Mouse (Mus musculus) testis, adult 2 months (tissue): Measurements from ENCODE around the gene Dennd2a. TPM values are rescaled to one million over a fixed set of nuclear protein-coding genes. Genes with fewer than 3 reads are reported as not detected.

Source experiments
- H3K27ac ChIP-seq: fragments of 200-500 bp; 2 replicates; pipeline ENCODE4 v1.5.1; 2012; ENCODE audit warnings: low read depth, low read length; ENCODE audit not compliant: control insufficient read depth, insufficient read depth
- H3K27me3 ChIP-seq: fragments of 200-500 bp; 2 replicates; pipeline ENCODE4 v1.6.1; 2012; ENCODE audit warnings: mild to moderate bottlenecking, low read length, moderate library complexity; ENCODE audit not compliant: control insufficient read depth, insufficient read depth
- H3K36me3 ChIP-seq: fragments of 200-500 bp; 2 replicates; pipeline ENCODE4 v1.6.1; 2012; ENCODE audit warnings: mild to moderate bottlenecking, low read length; ENCODE audit not compliant: control insufficient read depth, insufficient read depth
- H3K4me1 ChIP-seq: fragments of 200-500 bp; 2 replicates; pipeline ENCODE4 v1.6.1; 2012; ENCODE audit warnings: low read length; ENCODE audit not compliant: control insufficient read depth, insufficient read depth
- H3K4me3 ChIP-seq: fragments of 200-500 bp; 2 replicates; pipeline ENCODE4 v1.5.1; 2012; ENCODE audit warnings: low read depth, mild to moderate bottlenecking, low read length, moderate library complexity, mixed read lengths; ENCODE audit not compliant: control insufficient read depth
- CTCF ChIP-seq: fragments of 200-500 bp; IDR thresholded peaks from 2 replicates; pipeline ENCODE4 v1.5.1; 2012; ENCODE audit warnings: low read depth, mild to moderate bottlenecking, inconsistent platforms, low read length, moderate library complexity; ENCODE audit not compliant: control insufficient read depth, insufficient read depth, insufficient replicate concordance
- POLR2A ChIP-seq: fragments of 200-500 bp; IDR thresholded peaks from 2 replicates; pipeline ENCODE4 v1.6.1; 2012; ENCODE audit warnings: low read depth, mild to moderate bottlenecking, inconsistent platforms, low read length, moderate library complexity; ENCODE audit not compliant: control insufficient read depth
- polyA plus RNA-seq: library from polyadenylated mRNA; depleted of rRNA; stranded (reverse); fragments of >200 nt; gene quantifications from 2 replicates; pipeline ENCODE4 v1.2.3, GENCODE M21; 2012

Dennd2a gene
- polyA plus RNA-seq, 1 experiment: 9.5 TPM

DNA sequence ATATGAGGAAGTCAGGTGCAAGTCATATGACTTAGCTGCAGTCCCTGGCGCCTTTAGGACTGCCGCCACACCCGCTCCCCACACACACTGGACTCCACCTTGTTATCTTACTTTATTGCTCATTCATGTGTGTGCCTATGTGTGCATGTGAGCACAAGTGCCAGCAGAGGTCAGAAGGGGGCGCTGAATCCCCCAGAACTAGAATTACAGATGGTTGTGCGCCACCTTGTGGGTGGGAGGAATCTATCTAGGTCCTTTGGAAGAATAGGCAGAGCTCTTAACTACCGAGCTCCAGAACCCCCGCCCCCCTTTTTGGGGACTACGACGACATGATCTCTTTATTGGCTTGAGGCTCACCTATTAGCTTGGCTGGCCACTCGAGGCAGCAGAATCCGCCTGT lies 97.6 kb downstream of the Dennd2a start:
- no peak for TF ChIP-seq POLR2A
- TF ChIP-seq CTCF: no peak
- Histone ChIP-seq H3K4me3 (no peak overlapping the region), H3K4me1 (no peaks in the 10 kb centered on the region; the same call in 1 of the 2 replicates), H3K27me3 (no peaks in the 10 kb centered on the region), H3K27ac (no peak overlapping the region), H3K36me3 (no peaks in the 10 kb centered on the region)

DNA sequence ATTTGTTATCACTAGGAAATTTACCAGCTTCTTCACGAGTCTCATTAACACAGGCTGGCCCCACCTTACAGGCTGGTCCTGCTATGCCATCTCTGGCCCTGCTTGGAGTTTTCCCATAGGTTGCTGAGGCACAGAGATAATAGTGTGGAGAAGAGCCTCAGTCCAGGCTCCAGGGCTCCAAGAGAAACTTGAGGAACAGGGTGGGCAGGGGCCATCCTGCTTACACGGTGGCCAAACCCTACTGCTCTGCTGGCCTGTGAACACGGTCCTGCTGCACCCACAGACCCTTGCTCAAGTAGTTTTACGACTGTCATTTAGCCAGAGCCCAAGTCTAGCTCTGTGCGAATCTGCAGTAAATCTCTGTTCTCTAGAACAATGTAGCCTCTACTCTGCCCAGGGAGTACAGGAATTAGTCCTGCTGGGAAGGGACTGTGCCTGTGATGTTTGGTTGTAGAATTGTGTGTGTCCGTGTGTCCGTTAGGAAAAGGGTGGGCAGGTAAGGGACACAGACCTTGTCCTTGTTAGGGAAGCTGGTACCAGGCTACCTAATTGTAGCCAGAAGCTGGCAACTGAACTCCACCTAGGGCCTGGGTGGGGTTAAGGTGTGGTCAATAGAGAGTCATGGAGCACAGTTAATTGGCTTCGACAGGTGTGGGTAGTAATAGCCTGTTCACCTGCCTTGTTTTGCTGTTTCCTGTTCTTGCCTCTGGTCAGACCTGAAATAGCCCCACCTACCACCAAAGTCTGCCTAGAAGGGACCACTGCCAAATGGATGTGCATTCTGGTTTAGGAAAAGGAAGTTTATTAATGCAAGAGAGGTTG lies 102.1 kb downstream of the Dennd2a start:
- no peaks in the 10 kb centered on the region for H3K4me1 ChIP-seq
- H3K4me3 ChIP-seq: no peak overlapping the region
- H3K27me3 ChIP-seq: no peaks in the 10 kb centered on the region
- H3K27ac ChIP-seq: no peak overlapping the region
- H3K36me3 ChIP-seq: no peaks in the 10 kb centered on the region
- TF ChIP-seq POLR2A (no peak), CTCF (no peak)

DNA sequence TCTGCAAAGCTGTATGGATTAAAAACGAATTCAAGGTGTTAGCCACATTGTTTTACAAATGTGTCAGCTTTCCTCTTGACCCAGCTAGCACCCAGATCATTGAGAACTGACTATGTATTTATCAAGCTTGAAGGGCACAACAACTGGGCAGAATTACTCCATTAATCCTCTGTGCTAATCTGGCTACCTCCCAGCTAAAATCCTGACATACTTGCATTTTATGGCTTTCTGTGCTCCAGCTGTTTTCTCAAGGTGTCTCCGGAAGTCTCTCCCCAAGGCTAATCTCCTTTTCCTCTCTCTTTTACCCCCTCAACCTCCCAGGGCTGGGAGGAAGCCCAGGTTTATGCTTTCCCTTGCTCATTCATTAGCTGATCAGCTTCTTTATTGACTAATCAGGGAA lies 103.1 kb downstream of the Dennd2a start:
- H3K36me3 ChIP-seq: no peaks in the 10 kb centered on the region
- no peak overlapping the region for H3K27ac ChIP-seq
- TF ChIP-seq POLR2A (no peak), CTCF (no peak)
- no peak overlapping the region for H3K4me3 ChIP-seq
- H3K27me3 ChIP-seq: no peaks in the 10 kb centered on the region
- H3K4me1 ChIP-seq: no peaks in the 10 kb centered on the region

DNA sequence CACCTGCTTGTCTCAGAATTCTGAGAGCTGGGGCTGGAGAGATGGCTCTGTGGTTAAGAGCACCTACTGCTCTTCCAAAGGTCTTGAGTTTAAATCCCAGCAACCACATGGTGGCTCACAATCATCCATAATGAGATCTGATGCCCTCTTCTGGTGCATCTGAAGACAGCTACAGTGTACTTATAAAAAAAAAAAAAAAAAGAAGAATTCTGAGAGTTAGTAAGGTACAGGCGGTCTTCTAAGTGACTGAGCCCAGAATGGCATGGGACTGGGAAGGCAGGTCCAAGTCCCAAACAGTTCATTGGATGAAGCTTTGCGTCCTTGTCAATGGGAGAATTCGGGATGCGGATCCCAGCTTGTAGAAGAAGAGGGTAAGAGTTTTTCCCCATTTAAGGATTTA lies 104.1 kb downstream of the Dennd2a start:
- TF ChIP-seq POLR2A (no peak), CTCF (no peak)
- no peaks in the 10 kb centered on the region for H3K27me3 ChIP-seq
- H3K4me1 ChIP-seq: no peaks in the 10 kb centered on the region
- H3K27ac ChIP-seq: no peak overlapping the region
- H3K36me3 ChIP-seq: no peaks in the 10 kb centered on the region
- no peak overlapping the region for H3K4me3 ChIP-seq

DNA sequence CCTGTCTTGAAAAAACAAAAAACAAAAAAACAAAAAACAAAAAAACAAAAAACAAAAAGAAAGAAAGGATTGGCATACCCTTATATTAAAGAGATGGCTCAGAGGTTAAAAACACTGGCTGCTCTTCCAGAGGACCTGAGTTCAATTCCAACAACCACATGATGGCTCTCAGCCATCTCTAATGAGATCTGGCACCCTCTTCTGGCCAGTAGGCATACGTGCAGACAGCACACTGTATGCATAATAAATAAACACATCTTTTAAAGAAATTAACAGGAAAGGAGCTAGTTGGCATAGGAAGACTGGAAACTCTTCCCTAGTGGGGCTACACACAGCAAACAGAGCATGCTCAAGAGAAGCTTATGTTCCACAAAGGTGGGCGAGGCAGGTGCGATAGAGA lies 106.6 kb downstream of the Dennd2a start:
- Histone ChIP-seq H3K4me3 (no peak overlapping the region), H3K36me3 (no peaks in the 10 kb centered on the region), H3K27me3 (no peaks in the 10 kb centered on the region), H3K27ac (no peak overlapping the region), H3K4me1 (peaks cover 2% of the 10 kb centered on the region; the same call in 1 of the 2 replicates)
- TF ChIP-seq CTCF (no peak), POLR2A (no peak)

DNA sequence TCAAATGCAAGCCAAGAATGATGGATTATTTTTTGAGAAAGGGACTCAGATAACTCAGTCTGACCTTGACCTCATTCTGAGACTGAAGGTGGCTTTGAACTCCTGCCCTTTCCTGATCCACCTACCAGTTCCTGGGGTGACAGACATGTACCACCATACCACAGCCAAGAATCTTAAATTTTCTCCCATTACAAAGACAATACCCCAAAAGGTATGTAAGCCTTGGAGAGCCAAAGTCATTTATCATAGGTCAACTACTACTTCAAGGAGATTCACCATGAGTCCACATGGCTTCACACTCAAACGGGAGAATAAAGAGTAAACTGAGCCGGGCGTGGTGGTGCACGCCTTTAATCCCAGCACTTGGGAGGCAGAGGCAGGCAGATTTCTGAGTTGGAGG lies 107.1 kb downstream of the Dennd2a start:
- Histone ChIP-seq H3K36me3 (no peaks in the 10 kb centered on the region), H3K4me3 (no peak overlapping the region), H3K27ac (no peak overlapping the region), H3K4me1 (peaks cover 2% of the 10 kb centered on the region; the same call in 1 of the 2 replicates), H3K27me3 (no peaks in the 10 kb centered on the region)
- no peak for TF ChIP-seq CTCF
- no peak for TF ChIP-seq POLR2A

DNA sequence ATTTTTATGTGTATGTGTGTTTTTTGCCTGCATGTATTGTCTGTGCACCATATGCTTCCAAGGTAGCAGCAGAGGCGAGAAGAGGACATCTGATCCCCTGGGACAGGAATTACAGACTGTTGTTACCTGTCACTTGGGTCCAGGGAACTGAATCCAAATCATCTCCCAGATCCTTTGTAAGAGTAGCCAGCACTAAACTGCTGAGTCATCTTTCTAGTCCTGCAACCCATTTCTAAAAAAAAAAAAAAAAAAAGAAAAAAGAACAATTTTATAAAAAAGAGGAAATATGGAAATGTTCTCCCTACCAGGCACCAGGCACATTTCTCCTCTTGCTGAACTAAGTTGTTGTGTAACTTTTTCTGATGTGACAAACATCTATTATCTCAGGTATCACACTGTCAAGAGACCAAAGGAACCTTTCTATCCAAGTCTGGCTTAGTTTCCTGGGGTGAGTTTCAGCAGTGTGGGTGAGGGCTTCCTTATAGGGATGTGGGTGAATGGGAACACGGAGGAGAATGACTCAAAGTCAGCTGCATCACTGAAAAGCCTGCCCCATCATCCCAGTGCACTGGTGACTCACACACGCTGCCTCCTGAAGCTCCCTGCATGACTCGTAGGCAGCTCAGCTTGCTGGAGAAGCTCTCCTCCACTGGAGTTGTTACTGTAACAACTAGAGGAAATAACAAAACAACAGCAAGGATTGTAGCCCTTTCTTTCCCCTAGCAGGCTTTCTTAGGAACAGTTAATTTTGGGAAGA lies 110.1 kb downstream of the Dennd2a start:
- Histone ChIP-seq H3K36me3 (no peaks in the 10 kb centered on the region), H3K27ac (no peak overlapping the region), H3K4me1 (peaks cover 2% of the 10 kb centered on the region; the same call in 1 of the 2 replicates), H3K4me3 (no peak overlapping the region), H3K27me3 (no peaks in the 10 kb centered on the region)
- TF ChIP-seq POLR2A: no peak
- TF ChIP-seq CTCF: no peak
